Mouse (Mus musculus) liver, postnatal 0 days (tissue): ENCODE data around the gene Med8. TPM values are rescaled to one million over a fixed set of nuclear protein-coding genes. Genes with fewer than 3 reads are reported as not detected.

Experiments used
- ATAC-seq: fragments of 200-750 bp; cut with Nextera tagmentation; 2 replicates; pipeline ENCODE4 v1.8.0; 2017; ENCODE audit warnings: mild to moderate bottlenecking, moderate library complexity
- DNase-seq: peaks from one replicate; pipeline ENCODE4 v3.0.0-alpha.2; 2016
- H3K27ac ChIP-seq: fragments of 300-500 bp; sonication (generic); 2 replicates; pipeline ENCODE4 v1.5.1; 2014; ENCODE audit warnings: antibody characterized with exemption, moderate library complexity, mild to moderate bottlenecking, low read depth
- H3K27me3 ChIP-seq: fragments of 300-500 bp; sonication (generic); 2 replicates; pipeline ENCODE4 v1.6.1; 2014; ENCODE audit warnings: low read length, control low read depth, mixed read lengths; ENCODE audit not compliant: insufficient read depth
- H3K36me3 ChIP-seq: fragments of 300-500 bp; sonication (generic); replicated peaks from 2 replicates; pipeline ENCODE4 v1.6.1; 2014; ENCODE audit warnings: mild to moderate bottlenecking, control low read depth, low read length, moderate library complexity, mixed read lengths; ENCODE audit not compliant: insufficient read depth
- H3K4me1 ChIP-seq: fragments of 300-500 bp; sonication (generic); 2 replicates; pipeline ENCODE4 v1.6.1; 2014; ENCODE audit warnings: antibody characterized with exemption, mild to moderate bottlenecking, control low read depth; ENCODE audit not compliant: insufficient read depth
- H3K4me2 ChIP-seq: fragments of 300-500 bp; sonication (generic); 2 replicates; pipeline ENCODE4 v1.6.1; 2014; ENCODE audit warnings: low read depth, mild to moderate bottlenecking, low read length, moderate library complexity, mixed read lengths
- H3K4me3 ChIP-seq: fragments of 300-500 bp; sonication (generic); 2 replicates; pipeline ENCODE4 v1.5.1; 2014; ENCODE audit warnings: low read depth, low read length
- H3K9ac ChIP-seq: fragments of 300-500 bp; sonication (generic); replicated peaks from 2 replicates; pipeline ENCODE4 v1.6.1; 2014; ENCODE audit warnings: mild to moderate bottlenecking, moderate library complexity
- H3K9me3 ChIP-seq: fragments of 300-500 bp; sonication (generic); 2 replicates; pipeline ENCODE4 v1.6.1; 2016; ENCODE audit warnings: mild to moderate bottlenecking, control low read depth, low read length, mixed read lengths
- CTCF ChIP-seq: sonication (generic); IDR thresholded peaks from 2 replicates; pipeline ENCODE4 v1.5.1; 2016; ENCODE audit warnings: antibody characterized with exemption, low read depth
- EP300 ChIP-seq: IDR thresholded peaks from 2 replicates; pipeline ENCODE4 v1.6.1; 2016; ENCODE audit warnings: antibody characterized with exemption, low read depth, mild to moderate bottlenecking
- WGBS: fragments of 180-500 bp; shearing (Covaris S2); extraction: QIAGEN DNeasy Blood & Tissue Kit; methylation state at CpG from one replicate; pipeline ENCODE4 v1.1.7; 2014; ENCODE audit not compliant: insufficient replicate concordance; 5-methylcytosine and 5-hydroxymethylcytosine counted together
- polyA plus RNA-seq: library from polyadenylated mRNA; unstranded; fragments of >200 nt; fragmentation: Nextera tagmentation; extraction: Ambion mirVana; gene quantifications from 2 replicates; pipeline ENCODE4 v1.2.1, GENCODE M21; 2015

The Med8 gene
- polyA plus RNA-seq, 1 experiment from 2014 or later = 59.7 TPM

GRCm38 (mm10) chr4:118390146-118390545, 19.0 kb upstream of the Med8 start:
- TF ChIP-seq CTCF (no peak), EP300 (no peak)
- DNase-seq (no peak), ATAC-seq (no peak)
- Histone ChIP-seq H3K4me1 (no peaks in the 10 kb centered on the region), H3K27ac (no peak overlapping the region), H3K27me3 (no peaks in the 10 kb centered on the region), H3K4me3 (no peak overlapping the region), H3K9me3 (no peaks in the 10 kb centered on the region), H3K36me3 (peaks cover 90% of the 10 kb centered on the region), H3K4me2 (no peak overlapping the region), H3K9ac (no peak overlapping the region)
- WGBS = 93% methylated on average over 11 of the region's 11 CpGs

- ATAC-seq = peak; percentile 56
- Histone ChIP-seq H3K27ac (no peak overlapping the region), H3K4me2 (no peak overlapping the region), H3K27me3 (no peaks in the 10 kb centered on the region), H3K9ac (no peak overlapping the region), H3K36me3 (peaks cover 85% of the 10 kb centered on the region), H3K4me3 (no peak overlapping the region), H3K9me3 (no peaks in the 10 kb centered on the region), H3K4me1 (peaks cover 2% of the 10 kb centered on the region; the same call in 1 of the 2 replicates)
- TF ChIP-seq EP300 (no peak), CTCF (no peak)
- 71% methylated on average over 6 of the region's 6 CpGs for WGBS
- no peak for DNase-seq
Measured at GRCm38 (mm10) chr4:118394505-118394904, 14.6 kb upstream of the Med8 start.

- H3K9ac ChIP-seq = no peak overlapping the region
- WGBS = 58% methylated on average over 4 of the region's 4 CpGs
- peaks cover 2% of the 10 kb centered on the region; the same call in 1 of the 2 replicates for H3K4me1 ChIP-seq
- no peak overlapping the region for H3K27ac ChIP-seq
- TF ChIP-seq EP300 = peak; percentile 36; the same call in 1 of the 2 replicates
- no peak for TF ChIP-seq CTCF
- ATAC-seq (no peak), DNase-seq (no peak)
- no peak overlapping the region for H3K4me3 ChIP-seq
- no peaks in the 10 kb centered on the region for H3K9me3 ChIP-seq
- no peaks in the 10 kb centered on the region for H3K27me3 ChIP-seq
- no peak overlapping the region for H3K4me2 ChIP-seq
- peaks cover 86% of the 10 kb centered on the region for H3K36me3 ChIP-seq
Measured at GRCm38 (mm10) chr4:118395289-118395688, 13.8 kb upstream of the Med8 start.

- H3K4me3 ChIP-seq = no peak overlapping the region
- 47% methylated on average over 3 of the region's 3 CpGs for WGBS
- H3K4me1 ChIP-seq = peaks cover 2% of the 10 kb centered on the region; the same call in 1 of the 2 replicates
- no peak overlapping the region for H3K9ac ChIP-seq
- peaks cover 85% of the 10 kb centered on the region for H3K36me3 ChIP-seq
- no peaks in the 10 kb centered on the region for H3K27me3 ChIP-seq
- H3K4me2 ChIP-seq = no peak overlapping the region
- DNase-seq (no peak), ATAC-seq (no peak)
- no peak overlapping the region for H3K27ac ChIP-seq
- no peaks in the 10 kb centered on the region for H3K9me3 ChIP-seq
- TF ChIP-seq CTCF (no peak), EP300 (no peak)
Measured at GRCm38 (mm10) chr4:118396433-118396832, 12.7 kb upstream of the Med8 start.

GRCm38 (mm10) chr4:118398400-118398799, 10.7 kb upstream of the Med8 start:
- 74% methylated on average over 6 of the region's 6 CpGs for WGBS
- ATAC-seq = peak; percentile 23; the same call in 1 of the 2 replicates
- TF ChIP-seq CTCF (no peak), EP300 (no peak)

GRCm38 (mm10) chr4:118401421-118401820, 7.7 kb upstream of the Med8 start:
- TF ChIP-seq EP300 (no peak), CTCF (no peak)
- peaks cover 62% of the 10 kb centered on the region for H3K36me3 ChIP-seq
- ATAC-seq (no peak), DNase-seq (no peak)
- H3K27me3 ChIP-seq = no peaks in the 10 kb centered on the region
- H3K9me3 ChIP-seq = no peaks in the 10 kb centered on the region
- no peak overlapping the region for H3K4me2 ChIP-seq
- no peak overlapping the region for H3K27ac ChIP-seq
- H3K4me3 ChIP-seq = no peak overlapping the region
- no peak overlapping the region for H3K9ac ChIP-seq
- peaks cover 2% of the 10 kb centered on the region; the same call in 1 of the 2 replicates for H3K4me1 ChIP-seq
- 89% methylated on average over 3 of the region's 3 CpGs for WGBS

More at GRCm38 (mm10) chr4:118398400-118398799, 10.7 kb upstream of the Med8 start:
- Histone ChIP-seq H3K4me1 (peaks cover 2% of the 10 kb centered on the region; the same call in 1 of the 2 replicates), H3K4me2 (no peak overlapping the region), H3K9me3 (no peaks in the 10 kb centered on the region), H3K36me3 (peaks cover 81% of the 10 kb centered on the region), H3K9ac (no peak overlapping the region), H3K4me3 (no peak overlapping the region), H3K27ac (0 out of 2 replicates have a peak overlapping the region, but pooled peaks have one; percentile 5), H3K27me3 (no peaks in the 10 kb centered on the region)
- DNase-seq = peak; percentile 26

- no peak overlapping the region for H3K27ac ChIP-seq
- TF ChIP-seq CTCF (no peak), EP300 (no peak)
- H3K4me2 ChIP-seq = no peak overlapping the region
Measured at GRCm38 (mm10) chr4:118401918-118402317, 7.2 kb upstream of the Med8 start.

More at GRCm38 (mm10) chr4:118401918-118402317, 7.2 kb upstream of the Med8 start:
- Histone ChIP-seq H3K4me1 (peaks cover 2% of the 10 kb centered on the region; the same call in 1 of the 2 replicates), H3K4me3 (no peak overlapping the region), H3K27me3 (no peaks in the 10 kb centered on the region), H3K36me3 (peaks cover 57% of the 10 kb centered on the region), H3K9ac (no peak overlapping the region), H3K9me3 (no peaks in the 10 kb centered on the region)
- DNase-seq (no peak), ATAC-seq (no peak)
- WGBS = 60% methylated on average over 5 of the region's 5 CpGs
